Mouse (Mus musculus) bone marrow macrophage, adult 2 months (primary cell): ENCODE data around the gene Serpina3c.

ENCODE experiments used
- CTCF ChIP-seq: IDR thresholded peaks from 2 replicates; pipeline ENCODE4 v1.5.1; 2012; ENCODE audit warnings: low read depth, mild to moderate bottlenecking, low read length, moderate library complexity
- POLR2A ChIP-seq: IDR thresholded peaks from 2 replicates; pipeline ENCODE4 v1.6.1; 2012; ENCODE audit warnings: mild to moderate bottlenecking, low read depth, low read length, borderline replicate concordance

GRCm38 (mm10) chr12:104153041-104153645, 527 bp downstream of the Serpina3c start:
- TF ChIP-seq CTCF (no peak), POLR2A (no peak)
